Mouse (Mus musculus) liver, embryonic 13.5 days (tissue): Measurements from ENCODE around the gene Cldn3. TPM values are rescaled to one million over a fixed set of nuclear protein-coding genes. Genes with fewer than 3 reads are reported as not detected.
A peak's percentile ranks its signal among the peaks of the same experiment; 100 is the strongest.

ENCODE experiments used
- ATAC-seq: fragments of 200-750 bp; cut with Nextera tagmentation; 2 replicates; pipeline ENCODE4 v1.8.0; 2017; ENCODE audit warnings: low read depth, mild to moderate bottlenecking, moderate number of reproducible peaks, moderate library complexity
- DNase-seq: peaks from one replicate; pipeline ENCODE4 v3.0.0; 2022
- H3K27ac ChIP-seq: fragments of 300-500 bp; sonication (generic); 2 replicates; pipeline ENCODE4 v1.5.1; 2015; ENCODE audit warnings: moderate library complexity, mild to moderate bottlenecking, inconsistent platforms
- H3K27me3 ChIP-seq: fragments of 300-500 bp; sonication (generic); 2 replicates; pipeline ENCODE4 v1.6.1; 2015; ENCODE audit warnings: mild to moderate bottlenecking, inconsistent platforms
- H3K36me3 ChIP-seq: fragments of 300-500 bp; sonication (generic); 2 replicates; pipeline ENCODE4 v1.6.1; 2015; ENCODE audit warnings: mild to moderate bottlenecking, inconsistent platforms
- H3K4me1 ChIP-seq: fragments of 300-500 bp; sonication (generic); replicated peaks from 2 replicates; pipeline ENCODE4 v1.6.1; 2015; ENCODE audit warnings: inconsistent platforms
- H3K4me2 ChIP-seq: fragments of 300-500 bp; sonication (generic); 2 replicates; pipeline ENCODE4 v1.6.1; 2015; ENCODE audit warnings: inconsistent platforms, mild to moderate bottlenecking, moderate library complexity
- H3K4me3 ChIP-seq: fragments of 300-500 bp; sonication (generic); replicated peaks from 2 replicates; pipeline ENCODE4 v1.5.1; 2015; ENCODE audit warnings: mild to moderate bottlenecking, inconsistent platforms
- H3K9ac ChIP-seq: fragments of 300-500 bp; sonication (generic); 2 replicates; pipeline ENCODE4 v1.6.1; 2015; ENCODE audit warnings: mild to moderate bottlenecking, inconsistent platforms
- H3K9me3 ChIP-seq: fragments of 300-500 bp; sonication (generic); replicated peaks from 2 replicates; pipeline ENCODE4 v1.6.1; 2016; ENCODE audit warnings: inconsistent platforms
- WGBS: fragments of 180-500 bp; shearing (Covaris S2); methylation state at CpG from one replicate; pipeline ENCODE4 v1.1.7; 2015; ENCODE audit not compliant: insufficient replicate concordance; 5-methylcytosine and 5-hydroxymethylcytosine counted together
- polyA plus RNA-seq: library from polyadenylated mRNA; unstranded; fragments of >200 nt; fragmentation: Nextera tagmentation; extraction: Ambion mirVana; gene quantifications from 2 replicates; pipeline ENCODE4 v1.2.1, GENCODE M21; 2015

Cldn3 gene
- polyA plus RNA-seq, 1 experiment from 2014 or later: 0.38 TPM

GRCm38 (mm10) chr5:135023344-135024173 lies 37.5 kb downstream of the Cldn3 start, which contains the start of gene Stx1a:
Gene Stx1a, plus strand, starts transcription at chr5:135023482.
- H3K27ac ChIP-seq: no peak within 1 kb of the TSS
- H3K36me3 ChIP-seq: no peaks in the 10 kb centered on the region
- H3K4me2 ChIP-seq: peak within 1 kb of the TSS; percentile 86
- peaks cover 37% of the 10 kb centered on the region for H3K4me1 ChIP-seq
- H3K27me3 ChIP-seq: peaks cover 29% of the 10 kb centered on the region
- ATAC-seq (peak; percentile 88), DNase-seq (peak; percentile 84)
- no peaks in the 10 kb centered on the region for H3K9me3 ChIP-seq
- H3K4me3 ChIP-seq: peak within 1 kb of the TSS; percentile 64
- peak within 1 kb of the TSS; percentile 64 for H3K9ac ChIP-seq
- under 1% methylated on average over 60 of the region's 61 CpGs for WGBS

GRCm38 (mm10) chr5:135024665-135025224 lies 38.7 kb downstream of the Cldn3 start:
- Histone ChIP-seq H3K27me3 (peaks cover 29% of the 10 kb centered on the region), H3K27ac (no peak overlapping the region), H3K36me3 (no peaks in the 10 kb centered on the region), H3K9ac (no peak overlapping the region), H3K4me3 (peak overlapping the region; percentile 64; the same call in 1 of the 2 replicates), H3K4me1 (peaks cover 48% of the 10 kb centered on the region), H3K4me2 (peak overlapping the region; percentile 86), H3K9me3 (no peaks in the 10 kb centered on the region)
- ATAC-seq (no peak), DNase-seq (no peak)
- WGBS: 17% methylated on average over 11 of the region's 11 CpGs

GRCm38 (mm10) chr5:135025899-135026298 lies 39.9 kb downstream of the Cldn3 start:
- Histone ChIP-seq H3K4me3 (no peak overlapping the region), H3K27ac (no peak overlapping the region), H3K9me3 (no peaks in the 10 kb centered on the region), H3K36me3 (no peaks in the 10 kb centered on the region), H3K9ac (no peak overlapping the region), H3K4me2 (no peak overlapping the region), H3K27me3 (peaks cover 29% of the 10 kb centered on the region), H3K4me1 (peaks cover 50% of the 10 kb centered on the region)
- ATAC-seq (no peak), DNase-seq (no peak)
- WGBS: 35% methylated on average over 7 of the region's 7 CpGs

- Histone ChIP-seq H3K4me2 (peak overlapping the region; percentile 27; the same call in 1 of the 2 replicates), H3K27ac (peak overlapping the region; percentile 58; the same call in 1 of the 2 replicates), H3K9me3 (no peaks in the 10 kb centered on the region), H3K9ac (peak overlapping the region; percentile 15; the same call in 1 of the 2 replicates), H3K36me3 (no peaks in the 10 kb centered on the region), H3K4me3 (no peak overlapping the region), H3K27me3 (peaks cover 20% of the 10 kb centered on the region), H3K4me1 (peaks cover 36% of the 10 kb centered on the region)
- peak; percentile 29; the same call in 1 of the 2 replicates for ATAC-seq
- DNase-seq: no peak
- WGBS: 37% methylated on average over 18 of the region's 18 CpGs
These were observed 43.2 kb downstream of the Cldn3 start for GRCm38 (mm10) chr5:135029007-135029854.

GRCm38 (mm10) chr5:135032581-135032980 lies 46.6 kb downstream of the Cldn3 start:
- Histone ChIP-seq H3K9ac (no peak overlapping the region), H3K27me3 (no peaks in the 10 kb centered on the region), H3K4me2 (no peak overlapping the region), H3K27ac (no peak overlapping the region), H3K9me3 (peaks cover 6% of the 10 kb centered on the region; the same call in 1 of the 2 replicates), H3K36me3 (no peaks in the 10 kb centered on the region), H3K4me1 (peaks cover 27% of the 10 kb centered on the region), H3K4me3 (no peak overlapping the region)
- DNase-seq: no peak
- 73% methylated on average over 5 of the region's 5 CpGs for WGBS
- ATAC-seq: no peak

GRCm38 (mm10) chr5:135034593-135034992 lies 48.6 kb downstream of the Cldn3 start:
- H3K4me3 ChIP-seq: no peak overlapping the region
- no peak for DNase-seq
- H3K27me3 ChIP-seq: no peaks in the 10 kb centered on the region
- H3K9ac ChIP-seq: no peak overlapping the region
- no peak overlapping the region for H3K4me2 ChIP-seq
- ATAC-seq: no peak
- H3K4me1 ChIP-seq: peaks cover 21% of the 10 kb centered on the region
- 89% methylated on average over 2 of the region's 2 CpGs for WGBS
- no peak overlapping the region for H3K27ac ChIP-seq
- no peaks in the 10 kb centered on the region for H3K36me3 ChIP-seq
- H3K9me3 ChIP-seq: peaks cover 6% of the 10 kb centered on the region; the same call in 1 of the 2 replicates

GRCm38 (mm10) chr5:135035608-135036359 lies 49.8 kb downstream of the Cldn3 start:
- Histone ChIP-seq H3K4me3 (no peak overlapping the region), H3K27ac (peak overlapping the region; percentile 41), H3K27me3 (no peaks in the 10 kb centered on the region), H3K36me3 (no peaks in the 10 kb centered on the region), H3K9ac (no peak overlapping the region), H3K4me1 (peaks cover 31% of the 10 kb centered on the region), H3K9me3 (peaks cover 6% of the 10 kb centered on the region; the same call in 1 of the 2 replicates), H3K4me2 (0 out of 2 replicates have a peak overlapping the region, but pooled peaks have one; percentile 1)
- peak; percentile 63 for ATAC-seq
- 56% methylated on average over 18 of the region's 18 CpGs for whole genome bisulfite sequencing
- DNase-seq: no peak

Other genes starting within 250 kb of the Cldn3 start
- 3.5 and 3.8 TPM in 2 replicates for gene Eln, start 238.9 kb upstream of the Cldn3 start, polyA plus RNA-seq
- not detected in 2 replicates for gene Tmem270, start 79.5 kb upstream of the Cldn3 start, polyA plus RNA-seq
- 246 and 259 TPM in 2 replicates for gene Cldn13, start 70.7 kb upstream of the Cldn3 start, polyA plus RNA-seq
- 10.6 and 12.2 TPM in 2 replicates for gene Mettl27, start 53.8 kb upstream of the Cldn3 start, polyA plus RNA-seq
- 0.15 and 0.32 TPM in 2 replicates for gene Cldn4, start 39.3 kb upstream of the Cldn3 start, polyA plus RNA-seq
- gene Abhd11, start 22.9 kb downstream of the Cldn3 start, polyA plus RNA-seq: 37.0 and 37.3 TPM in 2 replicates
- gene Stx1a, start 37.3 kb downstream of the Cldn3 start, polyA plus RNA-seq: 1.3 and 1.5 TPM in 2 replicates
- gene Dnajc30, start 78.0 kb downstream of the Cldn3 start, polyA plus RNA-seq: 15.2 and 16.5 TPM in 2 replicates
- gene Bud23, start 78.7 kb downstream of the Cldn3 start, polyA plus RNA-seq: 82.4 and 92.4 TPM in 2 replicates
- 0.25 and 0.47 TPM in 2 replicates for gene Vps37d, start 92.1 kb downstream of the Cldn3 start, polyA plus RNA-seq
- 8.5 and 9.5 TPM in 2 replicates for gene Mlxipl, start 103.7 kb downstream of the Cldn3 start, polyA plus RNA-seq
- 13.1 and 13.6 TPM in 2 replicates for gene Tbl2, start 163.4 kb downstream of the Cldn3 start, polyA plus RNA-seq
- 34.5 and 41.1 TPM in 2 replicates for gene Bcl7b, start 182.1 kb downstream of the Cldn3 start, polyA plus RNA-seq
- 21.4 and 23.8 TPM in 2 replicates for gene Baz1b, start 201.1 kb downstream of the Cldn3 start, polyA plus RNA-seq